Mouse (Mus musculus) small intestine, adult 2 months (tissue): ENCODE measurements at regions not wholly inside any gene's neighbourhood (a gene's known extent, or its start where the extent isn't known, plus 50 kb on each side); places are given as distances from the start of the nearest gene placed in this dataset.

Experiments used
- CTCF ChIP-seq: fragments of 200-500 bp; IDR thresholded peaks from 2 replicates; pipeline ENCODE4 v1.5.1; 2012; ENCODE audit warnings: low read depth, mild to moderate bottlenecking, control low read depth, inconsistent platforms, low read length, moderate library complexity, mixed read lengths; ENCODE audit not compliant: insufficient replicate concordance, insufficient read length; ENCODE audit errors: extremely low read depth
- POLR2A ChIP-seq: fragments of 200-500 bp; IDR thresholded peaks from 2 replicates; pipeline ENCODE4 v1.6.1; 2012; ENCODE audit warnings: low read depth, mild to moderate bottlenecking, control low read depth, inconsistent platforms, low read length, moderate library complexity

- TF ChIP-seq POLR2A, result no peak
- TF ChIP-seq CTCF, result no peak
Measured at GRCm38 (mm10) chr3:50524006-50524405, 80.6 kb upstream of the Slc7a11 start.
